In genomic region chr9:95954585-95955461, GRCm38 (mm10) we compare ENCODE assay signal across 8 mouse cellular contexts. TPM values are rescaled to one million over a fixed set of nuclear protein-coding genes. Genes with fewer than 3 reads are reported as not detected.
DNase-seq lines count a peak whose midpoint lies in the region; ATAC-seq and TF ChIP-seq lines count a peak whose summit lies in the region.

Gene Xrn1 (plus strand): TSS chr9:95954760.

- peak within 1 kb of the TSS; percentile 95 for H3K27ac ChIP-seq in gastrocnemius, adult 2 months
- H3K27ac ChIP-seq in hindbrain, postnatal 0 days = peak within 1 kb of the TSS; percentile 94
- peak within 1 kb of the TSS; percentile 96 for H3K27ac ChIP-seq in left cerebral cortex, adult 2 months

- H3K36me3 ChIP-seq in hindbrain, postnatal 0 days (ENCODE audit: insufficient read depth, low read length) = no peaks in the 10 kb centered on the region; the same call in 1 of the 2 replicates

- no peaks in the 10 kb centered on the region for H3K27me3 ChIP-seq in hindbrain, postnatal 0 days (ENCODE audit: insufficient read depth, low read length)

- intact Hi-C loops in gastrocnemius, adult 2 months (cut with DNase I) = loop anchor here (5.0 kb wide), 1 partner anchor 162 kb away; the partner anchor contains the start of gene Gk5
- intact Hi-C loops in left cerebral cortex, adult 2 months (cut with DNase I) = no loop called here

- no peak for TF ChIP-seq CTCF in gastrocnemius, adult 2 months (IDR thresholded peaks at IDR 0.05)
- no peak for TF ChIP-seq CTCF in hindbrain, postnatal 0 days (IDR thresholded peaks at IDR 0.05; ENCODE audit: low read depth)
- TF ChIP-seq CTCF in left cerebral cortex, adult 2 months (IDR thresholded peaks at IDR 0.05) = no peak

- H3K9me3 ChIP-seq in hindbrain, postnatal 0 days (ENCODE audit: low read length) = no peaks in the 10 kb centered on the region

- WGBS in hindbrain, postnatal 0 days = under 1% methylated on average over 57 of the region's 57 CpGs

- H3K4me3 ChIP-seq in gastrocnemius, adult 2 months = peak within 1 kb of the TSS; percentile 81
- H3K4me3 ChIP-seq in hindbrain, postnatal 0 days (ENCODE audit: low read length) = peak within 1 kb of the TSS; percentile 96
- H3K4me3 ChIP-seq in left cerebral cortex, adult 2 months = peak within 1 kb of the TSS; percentile 95

- peak; percentile 90 for DNase-seq in WW6 (ENCODE audit: low read depth, low spot score)
- DNase-seq in cerebellum, postnatal 4 days (ENCODE audit: low spot score in 2 of 2) = peak; percentile 70 to 85
- DNase-seq in gastrocnemius, adult 2 months = peak; percentile 95
- DNase-seq in hindbrain, postnatal 0 days (ENCODE audit: low spot score) = peak; percentile 96
- DNase-seq in left cerebral cortex, adult 2 months (ENCODE audit: extremely low spot score in 1 of 2, low spot score in 2 of 2) = peak; percentile 91 to 93
- peak; percentile 88 to 95 for DNase-seq in right cerebral cortex, adult 2 months (ENCODE audit: low spot score in 2 of 2)
- peak; percentile 93 for DNase-seq in urinary bladder, postnatal 14 days (ENCODE audit: low spot score)

- ATAC-seq in hindbrain, postnatal 0 days = peak; percentile 99
- peak; percentile 98 for ATAC-seq in megakaryocyte, adult 5-6 weeks (ENCODE audit: poor library complexity, severe bottlenecking)

- H3K9ac ChIP-seq in hindbrain, postnatal 0 days (replicated peaks; ENCODE audit: low read length) = peak within 1 kb of the TSS; percentile 98

- H3K4me1 ChIP-seq in hindbrain, postnatal 0 days (ENCODE audit: insufficient read depth, low read length) = peaks cover 4% of the 10 kb centered on the region; the same call in 1 of the 2 replicates

- peak within 1 kb of the TSS; percentile 72 for H3K4me2 ChIP-seq in hindbrain, postnatal 0 days (ENCODE audit: low read depth, low read length)

RNA-seq across cellular contexts. Expression of gene Xrn1, which starts in this region (rescaled TPM):
- total RNA-seq in gastrocnemius, adult 2 months (2021) = 10 to 100 TPM; 10.3 to 11.2 TPM
- 14.3 and 15.7 TPM in 2 replicates for total RNA-seq in hindbrain, postnatal 0 days (2014; rRNA removed)
- 14.8 and 15.8 TPM in 2 replicates for polyA plus RNA-seq in hindbrain, postnatal 0 days (2015; fragmentation: Nextera tagmentation; extraction: Ambion mirVana)
- 10 to 100 TPM; 26.2 to 27.4 TPM for total RNA-seq in left cerebral cortex, adult 2 months (2021)
- 28.8 and 29.3 TPM in 2 replicates for total RNA-seq in megakaryocyte, adult 5-6 weeks (2015)
- 41.5 and 56.5 TPM in 2 replicates for total RNA-seq in megakaryocyte, adult 5-6 weeks (2017)

Comparison
In these comparisons a context has a peak if more than half of its experiments do, and no peak if none do; other contexts are left out.
1. Peak in every context shown above with its lines: DNase-seq, ATAC-seq, H3K4me3 ChIP-seq and H3K27ac ChIP-seq.